Mouse (Mus musculus) frontal cortex, adult 2 months (tissue): Measurements from ENCODE around the gene Hs1bp3. TPM values are rescaled to one million over a fixed set of nuclear protein-coding genes. Genes with fewer than 3 reads are reported as not detected.
A peak's percentile ranks its signal among the peaks of the same experiment; 100 is the strongest.

ENCODE experiments used
- DNase-seq, 2 experiments: peaks; one replicate each; pipeline ENCODE4 v3.0.0; 2022; ENCODE audit warnings: low spot score in 1 of 2; ENCODE audit errors: extremely low spot score in 1 of 2
- polyA plus RNA-seq: library from polyadenylated mRNA; depleted of rRNA; stranded (reverse); fragments of >200 nt; gene quantifications from 2 replicates; pipeline ENCODE4 v1.2.3, GENCODE M21; 2012

Gene Hs1bp3
- polyA plus RNA-seq, 1 experiment, result 12.8 TPM

DNA sequence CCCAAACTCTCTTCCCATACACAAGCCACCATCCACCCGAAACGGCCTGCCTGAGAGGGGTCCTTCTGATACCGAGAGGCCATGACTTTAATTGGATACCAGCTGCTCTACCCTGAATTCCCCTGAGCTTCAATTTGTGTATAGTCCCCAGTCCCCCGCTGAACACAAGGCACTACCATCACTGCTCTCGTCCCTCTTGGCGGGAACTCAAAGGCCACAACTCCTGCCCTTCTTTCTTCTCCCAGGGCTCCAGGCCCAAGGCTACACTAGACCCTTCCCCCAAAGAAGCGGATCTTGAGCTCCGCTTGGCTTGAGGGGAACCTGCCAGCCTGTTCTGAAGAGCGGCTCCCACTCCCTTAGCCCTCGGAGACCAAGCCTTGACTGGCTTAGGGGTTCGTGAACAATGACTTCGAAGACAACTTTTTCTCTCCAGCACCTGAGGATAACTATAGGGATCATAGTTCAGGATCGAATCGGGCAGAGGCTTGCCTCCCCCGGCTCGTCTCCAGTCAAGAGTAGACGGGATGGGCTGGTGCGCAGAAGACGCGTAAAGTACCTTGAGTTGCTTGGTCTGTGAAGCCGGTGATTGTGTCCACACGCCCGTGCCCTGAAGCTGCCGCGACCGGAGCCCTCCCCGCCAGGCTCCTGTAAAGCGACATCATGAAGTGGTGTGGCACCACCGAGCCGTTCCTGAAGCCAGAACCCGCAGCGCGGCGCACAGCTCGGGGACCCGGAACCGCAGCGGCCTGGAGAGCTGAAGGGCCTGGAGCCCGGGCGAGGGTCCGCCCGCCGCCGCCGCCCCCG, 12.0 kb upstream of the Hs1bp3 start:
- DNase-seq, result no peak

DNA sequence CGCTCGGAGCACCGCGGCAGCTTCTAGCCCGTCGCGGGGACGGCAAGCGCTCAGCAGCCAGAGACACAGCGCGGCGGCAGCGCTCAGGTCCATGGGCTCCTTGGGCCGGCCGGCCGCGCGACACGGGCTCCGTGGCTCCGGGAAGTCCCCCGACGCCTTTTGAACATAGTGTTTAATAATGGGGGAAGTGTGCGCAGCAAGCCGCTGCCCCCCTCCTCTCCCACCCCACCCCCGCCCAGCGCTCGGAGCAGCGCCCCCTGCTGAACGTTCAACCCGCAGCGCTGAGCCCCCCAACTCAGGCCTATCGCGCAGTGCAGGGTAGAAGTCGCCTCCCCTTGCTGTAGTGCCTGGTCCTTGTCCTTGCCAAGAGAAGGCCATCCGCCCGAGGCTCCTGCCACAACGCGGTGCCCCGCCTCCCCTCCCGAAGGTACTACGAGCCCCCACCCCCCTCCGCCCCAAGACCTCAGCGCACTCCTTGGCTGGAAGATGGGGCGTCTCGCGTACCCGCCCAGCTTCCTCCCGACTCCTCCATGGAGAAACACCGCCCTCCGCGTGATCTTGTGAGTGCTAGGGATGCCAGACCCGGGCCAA, 11.3 kb upstream of the Hs1bp3 start, which contains the start of gene Gdf7:
Gene Gdf7, minus strand, starts transcription at position 114 of the 591 bp plus-strand sequence.
- no peak for DNase-seq

DNA sequence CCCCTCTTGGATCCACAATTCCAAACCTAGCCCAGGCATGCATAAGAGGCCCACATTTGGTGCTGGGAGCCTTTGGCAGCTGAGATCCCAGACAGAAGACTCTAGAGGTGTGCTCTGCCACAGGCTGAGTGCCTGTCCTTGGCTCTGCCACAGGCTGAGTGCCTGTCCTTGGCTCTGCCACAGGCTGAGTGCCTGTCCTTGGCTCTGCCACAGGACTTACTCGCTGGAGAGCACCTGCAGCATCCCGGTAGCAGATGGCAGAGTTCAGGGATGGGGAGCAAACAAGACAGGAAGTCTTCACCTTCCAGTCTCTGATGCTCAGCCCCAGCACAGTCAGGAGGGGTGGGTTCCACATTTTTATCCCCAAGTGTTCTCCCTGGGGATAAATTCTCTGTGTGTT, 8.0 kb upstream of the Hs1bp3 start:
- no peak for DNase-seq

DNA sequence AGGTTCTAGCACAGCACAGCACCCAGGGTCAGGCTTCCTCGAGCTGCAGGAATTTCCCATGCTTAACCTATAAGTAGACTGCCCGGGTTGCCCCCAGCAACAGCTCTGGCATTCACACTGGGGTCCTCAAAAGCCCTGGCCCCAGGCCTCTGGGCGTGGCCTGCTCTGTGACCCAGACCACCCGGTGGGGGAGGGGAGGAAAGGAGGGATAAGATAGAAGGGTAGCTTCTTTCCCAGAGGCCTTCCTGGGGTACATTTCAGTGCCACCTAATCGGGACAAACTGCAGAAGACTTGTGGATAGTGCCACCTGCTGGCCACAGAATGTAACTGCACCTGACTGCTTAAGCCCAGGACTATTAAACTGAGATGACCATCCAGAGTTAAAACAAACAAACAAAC, 6.8 kb upstream of the Hs1bp3 start:
- DNase-seq, result peak in 1 of 2 experiments; percentile 77

DNA sequence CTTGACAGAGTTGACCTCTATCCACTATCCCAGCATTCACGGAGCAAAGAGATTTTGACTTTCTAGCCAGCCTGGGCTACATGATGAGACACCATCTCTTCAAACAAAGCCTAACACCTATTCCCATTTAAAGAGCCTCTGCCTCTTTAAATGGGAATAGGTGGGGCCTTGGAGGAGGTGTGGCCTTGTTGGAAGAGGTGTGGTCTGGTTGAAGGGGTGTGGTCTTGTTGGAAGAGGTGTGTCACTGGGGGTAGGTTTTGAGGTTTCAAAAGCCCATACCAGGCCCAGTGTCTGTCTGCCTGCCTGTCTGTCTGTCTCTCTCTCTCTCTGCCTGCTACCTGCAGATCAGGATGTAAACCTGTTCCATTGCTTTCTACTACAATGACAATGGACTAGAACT, 6.3 kb upstream of the Hs1bp3 start:
- DNase-seq, result no peak

DNA sequence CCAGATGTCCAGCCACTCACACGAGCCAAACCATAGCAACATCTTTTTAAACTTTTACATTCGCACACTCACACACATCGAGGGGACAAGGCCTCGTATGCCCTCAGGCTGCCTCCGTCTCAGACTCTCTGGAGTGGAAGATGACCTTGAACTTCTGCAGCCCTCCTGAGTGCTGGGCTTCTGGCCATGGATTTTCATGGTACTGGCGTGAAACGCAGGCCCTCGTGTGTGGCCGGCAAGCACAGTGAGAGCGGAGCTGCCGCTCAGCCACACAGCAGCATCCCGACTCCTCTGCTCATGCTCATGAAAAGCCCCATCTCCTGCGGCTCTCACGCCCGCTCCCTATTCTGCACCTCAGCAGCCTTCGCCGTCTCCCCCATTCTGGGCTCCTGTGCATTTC, 2.2 kb upstream of the Hs1bp3 start:
- no peak for DNase-seq

DNA sequence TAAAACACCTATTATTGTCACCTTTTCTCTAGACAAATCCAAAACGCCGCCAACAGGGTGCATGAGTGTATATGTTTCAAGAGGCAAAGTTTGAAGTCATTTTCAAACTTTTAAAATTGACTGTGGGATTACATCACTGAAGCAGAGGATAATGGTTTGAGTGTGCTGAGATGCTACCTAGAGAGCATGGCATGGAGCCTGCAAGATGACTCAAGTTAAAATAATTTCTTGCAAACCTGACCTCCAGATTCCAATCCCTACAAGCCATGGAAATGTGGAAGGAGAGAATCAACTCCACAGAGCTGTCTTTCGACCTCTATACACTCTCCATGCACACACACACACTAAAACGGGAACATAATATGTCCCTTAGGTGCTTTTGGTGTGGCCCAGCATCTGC, 966 bp upstream of the Hs1bp3 start:
- DNase-seq, result no peak

DNA sequence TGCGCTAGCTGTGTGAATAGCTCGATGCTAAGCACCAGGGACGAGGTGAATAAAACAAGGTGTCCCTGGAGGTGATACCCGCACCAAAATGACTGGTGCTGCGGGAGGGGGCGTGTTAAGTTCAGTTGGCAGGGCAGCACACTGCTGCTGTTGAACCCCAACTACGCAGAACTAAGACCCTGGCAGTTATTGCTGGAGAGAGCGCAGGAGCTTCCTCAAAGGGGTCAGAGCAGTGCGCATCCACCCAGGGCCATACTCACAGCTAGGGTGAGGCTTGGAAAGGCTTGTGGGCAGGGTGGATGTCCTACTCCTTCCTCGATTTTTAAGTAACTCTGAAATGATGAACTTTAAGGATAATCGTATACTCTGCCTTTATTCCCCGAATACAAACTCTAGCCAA, 541 bp downstream of the Hs1bp3 start:
- DNase-seq, result no peak

DNA sequence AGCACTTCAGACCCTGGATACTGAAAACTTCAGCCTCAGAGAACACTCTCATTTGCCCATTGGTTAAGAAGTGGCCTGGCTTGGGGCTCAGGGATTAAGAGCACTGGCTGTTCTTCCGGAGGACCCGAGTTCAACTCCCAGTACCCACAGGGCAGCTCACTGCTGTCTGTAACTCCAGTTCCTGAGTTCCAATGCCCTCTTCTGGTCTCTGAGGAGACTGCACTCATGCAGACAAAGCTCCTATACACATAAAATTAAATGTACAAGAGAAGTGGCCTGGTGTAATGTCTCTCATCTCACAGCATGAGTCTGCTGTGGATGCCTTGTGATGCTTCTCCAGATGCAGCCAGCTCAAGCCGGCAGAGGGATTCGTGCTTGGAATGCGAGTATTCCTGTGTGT, 3.3 kb downstream of the Hs1bp3 start:
- no peak for DNase-seq

DNA sequence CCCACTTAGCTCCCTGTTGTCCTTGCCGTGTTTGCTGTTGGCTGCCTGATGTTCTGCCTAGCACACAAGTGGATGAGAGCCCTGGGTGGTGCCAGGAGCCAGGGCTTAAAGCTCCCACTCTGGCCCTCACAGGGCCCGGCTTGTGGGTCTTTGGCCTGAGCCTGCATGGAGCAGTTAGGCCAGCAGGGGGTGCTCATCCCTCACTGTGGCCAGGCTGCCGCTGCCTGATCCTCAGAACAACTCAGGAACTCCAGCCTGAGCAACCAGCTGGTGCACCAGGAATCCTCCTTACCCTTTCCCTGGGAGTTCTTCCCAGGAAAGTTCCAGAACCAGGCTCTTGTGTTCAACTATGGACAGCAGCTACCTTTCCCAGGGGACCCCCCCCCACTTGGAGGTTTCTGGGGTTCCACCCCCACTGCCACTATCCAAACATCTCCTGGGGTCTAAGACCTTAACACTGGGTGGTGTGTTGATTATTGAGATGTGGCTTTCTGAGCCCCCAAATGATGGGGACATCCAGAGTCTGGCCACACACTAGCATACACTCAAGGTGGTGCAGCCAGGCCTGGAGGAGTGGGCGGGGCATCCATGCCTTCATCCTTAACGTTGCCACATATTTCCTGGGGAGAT, 7.0 kb downstream of the Hs1bp3 start:
- peak; percentile 65 to 90 for DNase-seq

DNA sequence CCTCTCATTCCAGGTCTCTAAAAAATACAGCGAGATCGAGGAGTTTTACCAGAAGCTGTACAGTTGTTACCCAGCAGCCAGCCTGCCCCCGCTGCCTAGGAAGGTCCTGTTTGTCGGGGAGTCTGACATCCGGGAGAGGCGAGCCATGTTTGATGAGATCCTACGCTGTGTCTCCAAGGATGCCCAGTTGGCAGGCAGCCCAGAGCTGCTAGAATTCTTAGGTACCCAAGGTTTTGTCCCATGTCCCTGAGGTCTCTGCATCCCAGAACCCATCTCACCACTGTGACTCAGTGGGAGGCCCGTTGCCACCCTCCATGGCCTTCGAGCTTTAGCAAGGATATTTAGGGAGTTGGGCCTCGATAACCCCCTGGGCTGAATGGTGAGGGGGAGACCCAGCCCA, 8.3 kb downstream of the Hs1bp3 start:
- DNase-seq, result no peak

DNA sequence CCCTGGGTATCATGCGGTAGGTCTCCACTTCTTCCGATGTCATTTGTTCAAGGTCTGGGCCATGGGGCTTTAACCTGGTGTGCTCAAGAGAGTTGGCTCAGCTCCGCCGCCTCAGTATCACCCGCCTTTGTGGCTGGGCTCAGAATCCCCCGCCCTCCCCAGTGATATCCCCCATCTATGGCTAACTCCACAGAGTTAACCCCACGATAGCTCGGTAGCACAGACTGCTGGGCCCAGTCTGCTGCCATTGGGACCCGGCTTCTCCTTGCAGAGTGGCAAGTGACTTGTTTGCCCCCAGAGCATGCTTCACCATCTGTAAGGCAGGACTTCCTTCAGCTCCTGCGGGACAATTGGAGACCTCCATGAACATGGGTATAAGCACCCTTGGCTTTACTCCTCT, 10.9 kb downstream of the Hs1bp3 start:
- DNase-seq, result no peak

DNA sequence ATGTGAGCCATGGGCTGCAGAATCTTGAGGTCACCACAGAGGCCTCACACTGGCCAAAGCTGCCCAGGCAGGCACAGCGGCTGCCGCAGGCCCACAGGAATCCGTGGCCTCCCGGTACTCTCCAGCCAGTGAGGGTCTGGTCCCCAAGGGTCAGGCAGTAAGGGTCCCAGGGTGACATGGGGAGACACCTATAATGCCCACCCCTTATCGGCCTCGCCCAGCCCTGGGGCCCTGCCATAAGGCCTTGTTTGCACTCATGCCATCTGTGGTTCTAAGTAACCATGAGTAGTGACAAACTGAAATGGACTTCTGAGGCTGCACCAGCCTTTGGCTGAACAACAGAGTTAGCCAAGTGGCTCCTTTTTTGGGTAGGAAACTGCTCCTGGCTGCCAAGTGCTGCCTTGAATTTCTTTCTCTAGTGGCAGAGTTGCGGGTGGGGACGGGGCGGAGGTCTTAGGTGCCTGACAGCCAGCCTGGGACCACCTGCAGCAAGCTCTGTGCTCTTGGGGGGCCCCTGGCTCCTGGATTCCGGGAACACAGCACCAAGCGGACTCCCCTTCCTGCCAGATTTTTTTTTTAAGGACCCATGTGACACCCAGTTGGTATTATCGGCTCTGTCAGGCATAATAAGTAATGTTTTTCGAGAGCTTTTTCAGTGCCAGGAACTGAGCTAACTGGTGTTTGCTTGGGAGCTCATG, 12.2 kb downstream of the Hs1bp3 start:
- no peak for DNase-seq

DNA sequence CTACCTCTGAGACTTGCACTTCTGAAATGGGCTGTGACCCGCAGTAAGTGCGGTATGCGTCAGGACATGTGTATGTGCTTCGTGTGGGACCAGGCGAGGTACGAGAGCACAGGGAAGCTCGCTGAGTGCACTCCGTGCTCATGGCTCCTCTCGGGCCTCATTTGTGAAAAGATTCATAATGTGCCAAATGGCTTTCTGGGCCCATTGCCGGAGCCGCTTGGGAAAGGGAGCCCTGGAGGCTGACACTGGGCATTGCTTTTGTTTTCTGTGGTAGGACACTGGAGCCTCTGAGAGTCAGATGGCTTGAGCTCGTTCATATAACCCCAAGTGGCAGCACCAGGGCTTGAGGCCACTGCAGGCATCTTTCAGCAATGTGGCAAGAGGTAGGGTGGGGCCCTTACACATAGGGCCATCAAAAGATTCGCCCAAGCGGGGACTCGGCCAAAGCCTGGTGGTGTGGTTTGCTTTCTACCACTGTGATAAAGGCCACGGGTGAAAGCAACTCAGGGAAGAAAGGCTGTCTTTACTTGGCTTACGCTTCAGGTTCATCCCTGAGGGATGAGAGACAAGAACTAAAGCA, 12.8 kb downstream of the Hs1bp3 start:
- DNase-seq, result peak; percentile 50 to 63

DNA sequence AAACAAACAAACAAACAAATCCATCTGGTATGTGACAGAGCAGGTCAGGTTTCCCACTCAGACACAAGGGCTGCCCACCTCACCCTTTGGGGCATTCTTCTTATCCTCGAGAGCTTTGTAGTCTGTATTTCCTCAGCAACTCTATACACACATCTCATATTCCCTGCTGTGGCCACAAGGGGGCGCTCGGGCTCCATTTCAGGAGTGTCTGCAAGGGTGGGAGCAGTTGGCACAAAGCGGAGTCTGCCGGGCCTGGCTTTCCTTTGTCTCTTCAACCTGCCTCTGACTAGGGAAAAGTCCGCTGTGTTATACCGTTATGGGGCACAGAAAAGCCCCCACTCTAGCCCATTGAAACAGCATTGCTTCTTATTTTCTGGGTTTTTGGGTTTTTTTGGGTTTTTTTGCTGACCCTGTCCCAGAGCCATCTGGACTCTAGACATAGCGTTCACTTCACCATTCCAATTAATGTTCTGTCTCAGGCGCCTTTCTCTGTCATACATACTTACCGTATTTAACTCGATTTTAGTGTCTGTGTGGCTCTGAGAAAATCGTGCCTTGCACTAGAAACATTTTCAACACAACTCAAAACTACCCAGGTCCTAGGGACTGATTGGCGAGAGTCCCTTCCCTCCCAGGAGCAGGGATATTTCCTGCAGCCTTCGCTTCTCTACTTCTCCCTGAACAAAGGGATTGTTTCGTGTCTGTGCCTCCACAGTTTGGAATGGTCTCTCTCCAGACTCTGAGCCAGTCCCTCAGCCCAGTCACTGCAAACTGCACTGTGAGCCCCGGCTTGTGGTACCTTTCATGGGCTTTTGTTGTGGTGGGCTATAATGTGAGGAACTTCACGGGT, 13.8 kb downstream of the Hs1bp3 start:
- peak; percentile 89 to 98 for DNase-seq

DNA sequence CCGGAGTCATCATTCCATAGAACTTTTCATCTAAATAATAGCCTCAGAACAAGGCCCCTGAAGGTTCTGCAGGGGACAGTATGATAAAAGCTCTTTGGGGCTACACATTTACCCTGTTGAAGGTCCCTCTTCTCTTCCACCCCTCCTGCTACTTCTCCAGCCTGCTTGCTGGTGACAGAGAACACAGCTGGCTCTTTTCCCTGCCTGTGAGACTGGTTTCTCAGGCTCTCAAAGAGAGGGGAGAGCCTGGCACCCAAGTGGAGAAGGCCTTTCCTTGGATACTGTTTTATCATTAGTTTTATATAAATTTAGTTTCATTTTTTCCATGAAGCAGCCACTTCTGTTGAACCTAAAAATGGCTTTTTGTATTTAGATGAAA, 14.4 kb downstream of the Hs1bp3 start:
- no peak for DNase-seq

DNA sequence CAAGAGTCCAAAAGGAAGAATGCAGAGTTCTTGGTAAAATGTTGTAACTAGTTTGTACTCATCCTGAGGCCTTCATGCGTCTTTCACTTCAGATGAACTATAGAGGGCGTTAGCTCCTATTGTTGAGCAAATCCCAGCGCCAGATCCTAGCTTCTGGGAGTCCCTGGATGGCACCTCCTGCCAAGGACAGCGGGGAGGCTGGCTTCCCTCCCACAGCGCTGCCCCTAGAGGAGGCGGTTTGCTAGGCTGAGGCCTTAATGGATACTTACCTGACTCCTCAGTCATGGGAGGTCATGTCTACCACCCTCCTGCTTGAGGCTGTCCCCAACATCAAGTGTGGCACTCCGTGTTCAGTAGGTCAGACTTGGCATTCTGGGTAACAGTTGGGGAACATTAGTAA, 16.0 kb downstream of the Hs1bp3 start:
- DNase-seq, result no peak

DNA sequence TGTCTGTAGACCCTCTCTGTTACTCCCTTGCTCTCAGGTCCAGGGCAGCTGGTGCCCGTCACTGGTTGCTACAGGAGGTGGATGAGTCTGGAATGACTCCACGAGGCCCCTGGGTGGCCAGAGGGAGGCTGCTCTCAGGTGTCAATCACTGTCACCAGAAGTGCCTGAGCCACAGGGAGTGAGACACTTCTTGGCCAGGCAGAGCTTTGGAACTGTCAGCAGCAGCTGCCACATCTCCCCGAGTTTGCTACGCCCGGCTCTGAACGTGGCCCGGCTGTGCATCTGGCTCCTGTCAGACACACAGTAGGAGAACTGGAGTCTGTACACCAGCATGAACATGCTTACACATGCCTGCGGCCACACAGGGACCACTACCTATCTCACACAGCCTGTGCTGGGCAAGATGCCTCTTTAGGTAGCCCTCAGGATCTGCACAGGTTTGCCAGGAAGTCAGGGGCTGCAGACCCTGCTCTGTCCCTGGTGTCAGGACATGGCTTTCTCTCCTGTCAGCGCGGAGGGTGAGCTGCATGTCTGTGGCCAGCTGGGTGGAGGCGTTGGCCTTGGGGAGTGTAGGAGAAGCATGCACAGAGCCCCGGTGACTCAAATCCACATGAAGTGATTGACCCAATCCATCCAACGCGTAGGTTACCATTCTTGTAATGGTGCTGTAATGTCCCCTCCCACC, 18.4 kb downstream of the Hs1bp3 start:
- no peak for DNase-seq

DNA sequence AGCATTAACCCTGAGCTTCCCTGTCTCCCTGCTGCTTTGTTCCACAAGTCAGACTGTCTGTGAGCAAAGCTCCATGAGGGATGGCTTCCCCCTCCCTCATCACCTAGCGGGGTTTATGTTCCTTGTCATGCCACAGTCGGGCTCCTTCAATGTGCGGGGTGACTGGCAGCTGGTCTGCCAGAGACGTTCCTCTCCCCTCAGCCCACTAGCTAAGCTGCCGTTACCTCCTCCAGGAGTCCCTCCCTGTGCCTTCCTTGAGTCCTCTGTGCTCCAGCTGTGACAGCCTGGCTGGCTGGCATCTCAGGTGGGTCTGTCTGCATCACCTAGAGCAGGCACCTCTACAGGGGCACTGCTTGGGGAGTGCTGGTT, 18.9 kb downstream of the Hs1bp3 start:
- DNase-seq, result no peak

DNA sequence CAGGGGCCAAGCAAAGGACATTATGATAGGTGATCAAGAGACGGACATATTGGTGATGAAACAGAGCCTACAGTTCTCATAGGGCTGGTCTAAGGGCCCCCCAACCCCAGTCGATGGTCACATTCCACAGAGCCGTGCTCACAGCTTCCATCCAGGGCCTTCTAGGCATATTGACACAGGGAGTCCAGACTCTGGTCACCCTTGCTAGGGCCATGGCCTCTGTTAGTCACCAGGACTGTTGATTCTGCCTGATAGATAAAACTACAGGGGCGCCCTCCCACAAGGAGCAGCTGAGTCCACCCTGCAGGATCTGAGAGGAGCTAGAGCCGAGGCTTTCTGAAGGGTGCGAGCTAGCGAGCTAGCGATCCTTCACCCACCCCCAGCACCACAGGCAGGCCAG, 20.4 kb downstream of the Hs1bp3 start:
- no peak for DNase-seq
